Mouse (Mus musculus): ENCODE results near the gene Cdkn2a. TPM values are rescaled to one million over a fixed set of nuclear protein-coding genes. Genes with fewer than 3 reads are reported as not detected.

The Cdkn2a gene
- polyA plus RNA-seq (2017; shearing (Covaris generic)): under 1 TPM; 0.27 to 0.36 TPM

GRCm38 (mm10) chr4:89294486-89295440 is at the start of gene Cdkn2a:
Gene Cdkn2a, minus strand, starts transcription at chr4:89294653.

DNA sequence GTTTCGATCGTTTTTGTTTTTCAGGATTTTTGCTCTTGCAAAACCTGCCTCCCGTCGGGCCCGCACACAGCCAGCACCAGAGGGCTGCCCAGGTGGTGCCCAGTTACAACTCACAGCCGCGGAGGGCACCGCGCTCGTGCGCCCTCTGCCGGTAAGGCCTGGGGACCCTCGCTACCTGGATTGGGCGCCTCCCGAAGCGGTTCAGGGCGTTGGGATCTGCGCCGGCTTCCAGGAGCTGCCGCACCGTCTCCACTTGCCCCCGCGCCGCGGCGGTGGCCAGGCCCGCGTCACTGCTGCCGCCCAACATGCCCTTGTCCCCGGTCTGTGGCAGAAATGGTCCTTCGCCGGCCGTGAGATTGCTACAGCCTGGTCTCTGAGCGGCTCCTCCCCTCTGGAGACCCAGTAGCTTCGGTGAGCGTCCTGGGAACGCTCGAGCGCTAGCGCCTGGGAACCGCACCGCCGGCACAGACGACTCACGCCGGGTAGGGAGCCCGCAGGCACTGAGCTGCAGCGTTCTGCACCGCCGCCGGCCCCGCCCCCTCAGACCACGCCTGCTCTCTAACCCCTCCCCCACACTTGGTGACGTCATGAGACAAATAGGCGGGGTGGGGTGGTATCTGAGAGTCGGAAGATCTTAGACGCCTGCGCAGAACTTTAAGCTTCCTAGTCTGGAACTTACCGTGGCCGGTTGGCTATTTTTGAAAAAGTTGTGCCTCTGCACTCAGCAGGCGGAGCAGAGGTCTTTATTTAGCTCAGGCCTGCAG is 16.2 kb upstream of the Cdkn2a start, which contains the start of gene Cdkn2b:
Gene Cdkn2b, minus strand, starts transcription at position 549 of the 764 bp plus-strand sequence.

Other genes with a start within 250 kb of the Cdkn2a start
- gene Mtap, start 157.5 kb downstream of the Cdkn2a start, polyA plus RNA-seq (2017; shearing (Covaris generic)): 10 to 100 TPM; 40.5 to 58.3 TPM
- gene Cdkn2b, start 16.4 kb upstream of the Cdkn2a start, polyA plus RNA-seq (2017; shearing (Covaris generic)): 1 to 10 TPM in 1 of 2 experiments, under 1 TPM in 1; 0.68 to 2.1 TPM